Mouse (Mus musculus) hindlimb bud, embryonic 11.5 days (tissue): ENCODE measurements around the gene Uvrag.
A peak's percentile ranks its signal among the peaks of the same experiment; 100 is the strongest.

Experiments
- DNase-seq: peaks from one replicate; pipeline ENCODE4 v3.0.0-alpha.2; 2012; ENCODE audit warnings: low read depth, low spot score; ENCODE audit errors: extremely low spot score

Uvrag gene

DNA sequence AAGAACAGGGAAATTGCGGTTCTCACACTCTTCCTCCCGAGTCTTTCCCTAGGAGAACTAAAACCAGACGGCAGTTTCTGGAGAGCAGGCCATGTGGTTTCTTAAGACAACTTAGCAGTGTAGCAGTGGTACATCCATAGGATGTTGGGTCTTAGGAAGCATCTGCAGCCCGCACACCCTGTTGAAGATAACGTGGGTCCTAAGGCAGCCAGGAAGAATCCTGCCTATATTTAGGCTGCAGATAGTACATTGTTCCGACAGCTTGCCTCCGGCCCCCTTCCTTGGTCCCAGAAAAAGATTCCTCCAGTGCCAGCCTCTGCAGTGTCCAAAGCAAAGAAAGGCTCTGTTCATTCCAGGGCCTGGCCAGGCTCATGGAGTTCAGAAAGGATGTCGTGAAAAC is 25.2 kb upstream of the Uvrag start:
- no peak for DNase-seq

DNA sequence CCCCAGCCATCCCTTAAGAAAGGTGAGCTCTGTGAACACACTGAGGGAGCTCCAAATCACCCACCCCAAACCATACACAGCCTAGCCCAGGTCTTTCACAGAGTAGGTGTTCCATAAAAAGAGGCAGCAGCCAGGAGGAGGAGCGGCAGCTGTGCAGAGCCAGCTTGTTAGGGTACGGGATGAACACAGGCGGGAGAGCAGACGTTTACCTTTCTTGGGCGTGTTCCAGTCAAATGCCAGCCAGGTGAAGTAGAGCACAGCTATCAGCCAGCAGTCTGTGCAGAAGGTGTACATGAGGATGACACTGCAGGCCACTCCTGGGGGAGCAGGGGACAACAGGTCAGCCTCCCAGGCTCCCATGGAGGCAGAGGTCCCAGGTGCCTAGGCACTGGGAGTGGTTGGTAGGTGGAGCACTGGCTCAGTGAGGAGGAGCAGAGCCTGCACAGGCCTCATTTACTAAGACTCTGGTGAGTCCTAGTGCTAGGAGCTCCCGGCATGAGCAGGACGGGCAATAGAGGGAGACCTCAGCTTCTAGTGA is 24.0 kb upstream of the Uvrag start:
- no peak for DNase-seq

GRCm38 (mm10) chr7:99162462-99162861 is 21.5 kb upstream of the Uvrag start:
- DNase-seq: no peak

DNA sequence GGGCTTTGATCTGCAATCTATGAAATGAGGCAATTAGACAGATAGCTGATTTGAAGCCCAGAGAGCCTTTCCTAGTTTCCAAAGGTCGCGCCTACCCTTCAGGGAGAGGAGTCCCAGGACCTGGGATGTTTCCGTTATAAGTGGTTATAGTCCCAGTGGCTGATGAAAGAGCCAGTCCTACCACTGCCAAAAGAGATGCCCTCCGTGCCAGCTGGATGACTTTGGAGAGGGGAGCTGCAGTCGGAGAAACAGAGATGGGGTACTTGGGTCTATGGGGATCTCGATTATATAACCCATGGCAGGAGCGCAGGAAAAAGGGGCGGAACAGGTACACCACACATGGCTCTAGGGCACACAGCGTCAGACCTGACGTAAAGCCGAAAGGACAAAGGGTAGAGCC is 21.0 kb upstream of the Uvrag start:
- no peak for DNase-seq

DNA sequence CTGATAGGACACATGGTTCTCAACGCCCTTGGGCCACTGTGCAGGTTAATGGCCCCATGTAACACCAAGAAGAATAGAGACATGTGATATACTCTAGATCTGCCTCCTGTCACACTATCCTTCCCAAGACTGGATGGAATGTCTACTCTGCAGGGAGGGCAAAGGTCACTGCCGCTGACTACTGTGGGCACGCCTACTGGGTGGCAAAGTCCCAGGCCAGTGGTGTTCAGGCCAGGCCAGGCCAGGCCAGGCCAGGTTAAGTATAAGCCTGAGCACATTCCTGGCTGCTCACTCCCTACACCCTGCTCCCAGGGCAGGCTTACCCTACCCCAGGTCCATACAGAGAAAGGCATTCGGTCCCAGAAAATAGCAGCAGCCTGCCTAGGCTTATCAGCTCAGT is 20.6 kb upstream of the Uvrag start:
- no peak for DNase-seq

DNA sequence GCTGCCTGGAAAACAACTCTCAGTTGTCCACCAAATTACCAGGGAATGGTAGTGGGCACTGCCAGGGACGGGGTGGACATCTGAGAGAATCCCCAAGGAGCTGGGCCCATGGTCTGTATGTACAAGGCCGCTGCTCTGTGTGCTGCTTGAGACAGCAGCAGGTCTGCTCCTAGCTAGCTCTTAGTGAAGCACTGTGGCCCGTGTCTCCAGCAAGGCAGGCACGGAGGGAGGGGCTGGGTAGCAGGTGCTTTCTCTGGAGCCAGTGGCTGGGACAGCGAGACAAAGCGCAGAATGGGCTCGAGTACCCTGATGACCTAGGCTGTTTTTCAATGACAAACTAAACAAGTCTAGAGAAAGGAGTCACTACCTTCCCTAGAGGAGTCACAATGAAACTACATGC is 20.1 kb upstream of the Uvrag start:
- no peak for DNase-seq

- no peak for DNase-seq
These were observed 18.5 kb upstream of the Uvrag start for GRCm38 (mm10) chr7:99159446-99159845.

DNA sequence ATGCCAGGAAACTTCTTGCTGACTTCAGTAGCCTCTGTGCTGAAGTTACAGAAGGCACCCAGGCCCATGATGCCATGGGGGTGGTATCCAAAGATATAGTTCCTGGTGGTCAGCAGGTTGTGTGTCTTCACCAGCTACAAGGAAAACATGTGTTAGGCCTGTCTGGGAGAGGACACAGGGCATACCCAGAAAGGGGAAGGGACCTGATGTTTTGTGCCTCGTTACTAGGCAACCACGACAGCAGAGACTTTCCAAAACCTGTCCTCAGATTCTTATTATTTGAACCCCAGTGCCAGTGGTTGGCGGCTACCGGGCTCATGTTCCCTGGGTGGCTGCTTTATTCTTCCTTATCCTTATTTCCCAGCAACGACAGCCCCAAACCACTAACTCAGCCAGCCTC is 18.0 kb upstream of the Uvrag start:
- no peak for DNase-seq

GRCm38 (mm10) chr7:99158011-99158410 is 17.1 kb upstream of the Uvrag start:
- no peak for DNase-seq

- DNase-seq: no peak
These were observed 15.8 kb upstream of the Uvrag start for GRCm38 (mm10) chr7:99156737-99157136.

DNA sequence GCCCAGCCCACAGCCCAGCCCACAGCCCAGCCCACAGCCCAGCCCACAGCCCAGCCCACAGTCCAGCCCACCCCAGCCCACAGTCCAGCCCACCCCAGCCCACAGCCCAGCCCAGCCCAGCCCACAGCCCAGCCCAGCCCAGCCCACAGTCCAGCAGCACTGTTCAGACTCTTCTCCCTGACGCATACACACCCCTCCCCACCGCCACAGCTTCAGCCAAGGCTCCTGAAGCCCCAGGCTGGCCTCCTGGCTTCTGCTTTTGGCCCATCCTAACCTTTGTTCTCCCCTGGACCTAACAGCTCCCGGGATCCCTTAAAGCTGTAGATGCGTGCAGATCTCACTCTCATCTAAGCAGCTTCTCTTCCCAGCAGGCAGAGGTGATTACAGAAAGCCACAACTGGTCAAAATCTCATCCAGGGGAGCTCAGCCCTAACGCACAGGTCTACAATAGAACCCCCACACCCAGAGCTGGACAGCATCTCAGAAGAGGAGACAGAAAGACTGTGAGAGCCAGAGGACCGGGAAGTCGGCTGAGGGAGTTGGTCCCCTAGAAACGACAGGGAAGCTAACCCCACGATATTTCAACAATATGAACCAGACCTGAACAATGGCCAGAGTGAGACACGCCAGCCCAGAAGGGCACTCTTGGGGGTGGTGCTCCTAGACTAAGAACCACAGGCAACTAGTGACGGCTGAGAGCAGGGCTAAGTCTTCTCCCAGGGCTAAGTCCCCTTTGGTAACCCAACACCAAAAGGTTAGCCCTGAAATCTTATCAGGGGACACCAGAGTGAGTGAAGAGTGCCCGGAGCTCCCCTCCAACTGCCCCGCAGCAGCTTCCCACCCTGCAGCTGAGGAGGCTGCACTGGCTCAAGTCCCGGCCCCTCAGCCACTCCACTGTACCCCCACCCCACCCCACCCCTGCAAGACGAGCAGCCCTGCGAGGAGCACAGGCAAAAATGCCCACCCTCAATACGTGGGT is 14.7 kb upstream of the Uvrag start:
- peak; percentile 16 for DNase-seq

DNA sequence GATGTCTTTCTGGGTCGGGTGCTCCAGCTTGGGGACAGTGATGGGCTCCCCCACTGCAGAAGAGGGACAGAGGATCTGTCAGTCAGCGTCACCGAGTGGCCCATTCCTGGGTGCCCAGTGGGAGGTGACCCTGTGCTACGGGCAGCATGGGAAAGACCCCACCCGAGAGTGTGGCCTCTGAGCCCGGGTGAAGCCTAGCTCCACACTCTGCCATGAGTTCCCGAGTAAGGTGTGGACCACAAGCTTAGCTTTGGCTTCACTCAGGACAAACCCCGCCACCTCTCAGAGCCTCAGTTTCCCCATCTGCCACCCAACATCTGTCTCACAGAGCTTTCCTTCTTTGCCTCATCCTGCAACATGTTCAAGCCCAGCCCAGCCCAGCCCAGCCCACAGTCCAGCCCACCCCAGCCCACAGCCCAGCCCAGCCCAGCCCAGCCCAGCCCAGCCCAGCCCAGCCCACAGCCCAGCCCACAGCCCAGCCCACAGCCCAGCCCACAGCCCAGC is 13.8 kb upstream of the Uvrag start:
- no peak for DNase-seq

- DNase-seq: no peak
These were observed 12.8 kb upstream of the Uvrag start for GRCm38 (mm10) chr7:99153686-99154202.

DNA sequence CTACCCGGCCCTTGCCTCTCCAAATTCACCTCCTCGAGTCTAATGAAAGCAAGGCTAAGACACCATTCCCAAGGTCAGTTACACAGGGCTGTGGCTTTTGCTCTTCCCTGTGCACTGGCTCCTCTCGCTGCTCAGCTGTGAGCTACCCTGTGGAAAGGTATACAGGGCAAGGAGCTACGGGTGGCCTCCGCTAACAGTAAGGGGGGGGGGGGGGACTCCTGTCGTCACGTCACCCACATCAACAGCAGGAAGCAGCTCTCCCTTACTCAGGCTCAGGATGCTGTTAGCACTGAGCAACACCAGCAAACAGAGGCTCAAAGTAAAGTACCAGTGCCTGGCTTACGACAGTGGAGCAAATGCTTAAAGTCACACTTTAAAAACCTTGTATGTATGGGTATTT is 11.8 kb upstream of the Uvrag start:
- no peak for DNase-seq

DNA sequence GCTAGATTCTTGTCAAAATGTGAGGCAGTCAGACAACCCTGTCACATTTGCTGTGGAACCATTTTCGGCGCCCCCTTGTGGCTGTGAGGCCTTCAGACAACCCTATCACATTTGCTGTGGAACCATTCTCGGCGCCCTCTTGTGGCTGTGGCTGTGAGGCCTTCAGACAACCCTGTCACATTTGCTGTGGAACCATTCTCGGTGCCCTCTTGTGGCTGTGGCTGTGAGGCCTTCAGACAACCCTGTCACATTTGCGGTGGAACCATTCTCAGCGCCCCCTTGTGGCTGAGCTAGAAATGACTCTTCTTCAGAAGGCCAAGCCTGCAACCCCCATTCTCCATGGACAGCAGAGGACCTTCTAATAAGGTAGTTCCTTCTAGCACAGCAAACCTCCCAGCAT is 10.4 kb upstream of the Uvrag start:
- DNase-seq: peak; percentile 87

- no peak for DNase-seq
These were observed 8.1 kb upstream of the Uvrag start for GRCm38 (mm10) chr7:99149017-99149416.

DNA sequence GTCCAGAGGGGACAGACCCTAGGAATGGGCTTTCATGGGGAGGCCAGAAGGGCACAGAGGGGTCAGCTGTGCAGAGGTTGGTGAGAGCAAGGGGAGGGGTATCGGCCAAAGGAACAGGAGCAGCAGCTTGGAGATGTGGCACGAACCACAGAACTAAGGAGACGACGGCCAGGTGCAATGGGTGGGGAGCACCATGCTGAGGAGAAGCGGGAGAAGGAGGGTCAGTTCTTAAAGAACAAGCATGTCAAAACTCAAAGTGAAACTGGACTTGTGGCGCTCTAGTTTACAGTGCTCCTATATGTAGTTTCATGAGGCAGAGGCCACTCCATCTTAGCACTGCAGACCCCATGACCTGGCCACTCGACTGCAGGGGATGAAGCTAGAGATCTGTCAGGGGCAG is 6.6 kb upstream of the Uvrag start:
- no peak for DNase-seq

GRCm38 (mm10) chr7:99146906-99147305 is 6.0 kb upstream of the Uvrag start:
- no peak for DNase-seq

DNA sequence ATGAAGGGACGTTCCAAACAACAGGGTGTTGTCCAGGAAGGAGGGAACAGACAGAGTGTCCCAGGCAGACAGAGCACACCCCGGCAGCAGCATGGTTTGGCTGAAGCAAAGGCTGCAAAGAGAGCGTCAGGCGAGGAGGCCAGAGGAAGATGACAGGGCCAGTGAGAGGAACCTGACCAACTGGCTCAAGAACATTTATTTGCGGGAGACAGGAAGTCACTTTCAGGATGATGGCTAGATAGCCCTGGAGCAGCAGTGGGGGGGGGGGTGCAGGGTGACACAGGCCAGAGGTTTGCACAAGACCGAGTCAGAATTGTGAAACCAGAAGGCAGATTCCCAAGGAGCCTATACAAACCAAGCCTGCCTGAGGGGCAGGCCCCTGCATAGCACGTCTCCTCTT is 5.1 kb upstream of the Uvrag start:
- no peak for DNase-seq

- DNase-seq: no peak
These were observed 3.7 kb upstream of the Uvrag start for GRCm38 (mm10) chr7:99144616-99145015.

DNA sequence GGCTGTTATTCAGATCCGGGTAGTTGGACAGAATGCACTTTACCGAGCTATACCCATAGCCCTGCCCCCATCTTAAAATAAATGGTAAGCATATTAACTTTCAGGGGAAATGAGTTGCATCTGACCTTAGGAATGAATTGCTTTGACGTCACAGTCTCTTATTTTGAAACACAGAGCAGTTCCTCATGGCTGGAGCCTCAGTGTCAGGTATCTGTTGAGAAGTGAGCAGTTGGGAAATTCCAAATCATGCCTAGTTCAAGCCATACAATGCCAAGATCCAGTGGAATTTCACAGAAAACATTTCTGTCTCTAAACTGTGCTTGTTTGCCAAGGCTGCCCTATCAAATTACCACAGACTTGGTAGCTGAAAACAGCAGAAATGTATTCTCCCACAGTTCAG is 2.3 kb upstream of the Uvrag start:
- DNase-seq: no peak

DNA sequence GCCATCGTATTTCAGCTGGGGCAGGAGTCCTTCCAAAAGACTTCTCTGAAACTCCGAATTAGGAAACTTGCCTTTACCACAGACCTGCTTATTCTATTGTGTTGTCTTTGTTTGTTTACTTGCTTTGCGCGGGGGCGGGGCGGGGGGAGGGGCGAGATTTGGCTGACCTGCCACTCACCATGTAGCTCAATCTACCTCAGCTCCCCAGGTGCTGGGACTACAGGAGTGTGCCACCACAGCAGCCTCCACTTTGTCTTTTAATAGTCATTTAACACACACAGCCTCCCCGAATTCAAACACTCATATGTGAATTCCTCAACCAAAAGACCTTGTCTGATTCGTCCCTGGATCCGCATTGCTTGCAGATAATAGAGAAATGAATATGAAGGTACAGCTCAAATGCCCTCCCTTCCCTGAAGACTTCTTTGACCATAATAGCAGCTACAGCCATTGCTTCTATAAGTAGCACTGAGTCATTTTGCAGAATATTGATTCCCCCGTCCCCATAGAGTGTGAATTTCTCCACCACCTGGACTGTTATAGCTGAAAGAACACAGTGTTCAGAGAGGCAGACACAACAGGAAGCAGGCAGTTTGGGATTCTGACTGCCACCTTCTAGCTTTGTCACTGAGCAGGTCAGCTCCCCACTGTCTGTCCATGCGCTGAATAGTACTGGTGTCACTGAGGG is 1.1 kb upstream of the Uvrag start:
- no peak for DNase-seq
